Mouse (Mus musculus) hindbrain, embryonic 11.5 days (tissue): ENCODE measurements at regions not wholly inside any gene's neighbourhood (a gene's known extent, or its start where the extent isn't known, plus 50 kb on each side); places are given as distances from the start of the nearest gene placed in this dataset.
"Not testable (repeated sequence)": the region's sequence is repeated elsewhere in the genome, so short reads cannot be mapped to it uniquely, and the experiment has no call there.

ENCODE experiments used
- ATAC-seq: fragments of 200-750 bp; cut with Nextera tagmentation; 2 replicates; pipeline ENCODE4 v1.8.0; 2017; ENCODE audit warnings: mild to moderate bottlenecking, moderate TSS enrichment, moderate library complexity; ENCODE audit not compliant: low FRiP score
- DNase-seq: peaks from one replicate; pipeline ENCODE4 v3.0.0-alpha.2; 2015; ENCODE audit warnings: low spot score
- H3K27ac ChIP-seq: fragments of 300-500 bp; sonication (generic); 2 replicates; pipeline ENCODE4 v1.5.1; 2014; ENCODE audit warnings: mild to moderate bottlenecking, low read depth, low read length
- H3K27me3 ChIP-seq: fragments of 300-500 bp; sonication (generic); 2 replicates; pipeline ENCODE4 v1.6.1; 2014; ENCODE audit warnings: mild to moderate bottlenecking, low read length, moderate library complexity, mixed read lengths; ENCODE audit not compliant: control insufficient read depth, insufficient read depth
- H3K36me3 ChIP-seq: fragments of 300-500 bp; sonication (generic); 2 replicates; pipeline ENCODE4 v1.6.1; 2014; ENCODE audit warnings: mild to moderate bottlenecking, low read length, moderate library complexity, mixed read lengths; ENCODE audit not compliant: control insufficient read depth, insufficient read depth
- H3K4me1 ChIP-seq: fragments of 300-500 bp; sonication (generic); replicated peaks from 2 replicates; pipeline ENCODE4 v1.6.1; 2014; ENCODE audit warnings: low read length, mixed read lengths; ENCODE audit not compliant: control insufficient read depth, insufficient read depth
- H3K4me2 ChIP-seq: fragments of 300-500 bp; sonication (generic); replicated peaks from 2 replicates; pipeline ENCODE4 v1.6.1; 2014; ENCODE audit warnings: mild to moderate bottlenecking, low read depth, low read length
- H3K4me3 ChIP-seq: fragments of 300-500 bp; sonication (generic); 2 replicates; pipeline ENCODE4 v1.5.1; 2014; ENCODE audit warnings: low read depth, low read length
- H3K9ac ChIP-seq: fragments of 300-500 bp; sonication (generic); 2 replicates; pipeline ENCODE4 v1.6.1; 2014; ENCODE audit warnings: low read depth, low read length
- H3K9me3 ChIP-seq: fragments of 300-500 bp; sonication (generic); 2 replicates; pipeline ENCODE4 v1.6.1; 2016; ENCODE audit warnings: low read length; ENCODE audit not compliant: control insufficient read depth
- WGBS: fragments of 180-500 bp; shearing (Covaris S2); extraction: QIAGEN DNeasy Blood & Tissue Kit; methylation state at CpG from one replicate; pipeline ENCODE4 v1.1.7; 2014; 5-methylcytosine and 5-hydroxymethylcytosine counted together

DNA sequence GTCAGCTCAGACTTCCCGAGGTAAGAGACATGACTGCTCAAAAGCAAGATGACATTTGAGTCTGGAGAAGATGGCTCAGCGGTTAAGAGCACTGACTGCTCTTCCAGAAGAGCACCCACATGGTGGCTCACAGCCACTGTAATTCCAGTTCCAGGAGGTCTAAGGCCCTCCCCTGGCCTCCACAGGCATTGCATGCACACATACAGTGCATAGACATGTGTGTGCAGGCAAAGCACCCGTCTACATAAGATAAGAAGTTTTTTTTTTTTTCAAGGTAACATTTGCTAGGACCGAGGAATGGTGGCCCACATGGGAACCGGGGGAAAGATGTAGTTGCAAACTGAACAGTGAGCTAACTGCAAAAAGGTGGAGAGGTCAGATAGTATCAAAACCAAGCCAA lies 139.3 kb downstream of the Katnal1 start:
- WGBS: 80% methylated on average over 5 of the region's 5 CpGs
- no peaks in the 10 kb centered on the region for H3K9me3 ChIP-seq
- H3K9ac ChIP-seq: no peak overlapping the region
- H3K4me3 ChIP-seq: no peak overlapping the region
- ATAC-seq (no peak), DNase-seq (no peak)
- no peak overlapping the region for H3K4me2 ChIP-seq
- H3K36me3 ChIP-seq: no peaks in the 10 kb centered on the region
- H3K4me1 ChIP-seq: no peaks in the 10 kb centered on the region; the same call in 1 of the 2 replicates
- H3K27me3 ChIP-seq: no peaks in the 10 kb centered on the region
- H3K27ac ChIP-seq: no peak overlapping the region

DNA sequence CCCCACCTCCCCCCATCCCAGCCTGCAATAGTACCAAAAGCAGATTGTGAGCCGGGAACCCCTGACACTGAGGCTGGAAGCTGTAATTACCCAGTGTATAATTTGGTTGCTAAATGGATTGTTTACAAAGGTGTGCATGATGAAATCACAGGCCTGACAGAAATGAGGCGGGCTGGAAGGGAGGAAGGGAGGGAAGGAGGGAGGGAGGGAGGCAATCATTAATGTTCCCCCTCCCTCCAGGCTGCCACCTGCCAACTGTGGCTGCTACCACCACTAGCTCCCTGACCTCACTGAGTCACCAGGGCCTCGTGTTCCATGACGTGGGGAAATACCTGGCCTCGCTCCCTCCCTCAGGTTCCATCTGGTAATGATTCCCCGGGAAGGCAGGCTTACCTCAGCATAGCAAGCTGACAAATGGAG lies 140.0 kb downstream of the Katnal1 start:
- no peak for DNase-seq
- Histone ChIP-seq H3K4me2 (no peak overlapping the region), H3K9me3 (no peaks in the 10 kb centered on the region), H3K4me3 (no peak overlapping the region), H3K27me3 (no peaks in the 10 kb centered on the region), H3K4me1 (no peaks in the 10 kb centered on the region), H3K36me3 (no peaks in the 10 kb centered on the region), H3K27ac (no peak overlapping the region), H3K9ac (no peak overlapping the region)
- ATAC-seq: no peak
- 56% methylated on average over 6 of the region's 6 CpGs for WGBS

DNA sequence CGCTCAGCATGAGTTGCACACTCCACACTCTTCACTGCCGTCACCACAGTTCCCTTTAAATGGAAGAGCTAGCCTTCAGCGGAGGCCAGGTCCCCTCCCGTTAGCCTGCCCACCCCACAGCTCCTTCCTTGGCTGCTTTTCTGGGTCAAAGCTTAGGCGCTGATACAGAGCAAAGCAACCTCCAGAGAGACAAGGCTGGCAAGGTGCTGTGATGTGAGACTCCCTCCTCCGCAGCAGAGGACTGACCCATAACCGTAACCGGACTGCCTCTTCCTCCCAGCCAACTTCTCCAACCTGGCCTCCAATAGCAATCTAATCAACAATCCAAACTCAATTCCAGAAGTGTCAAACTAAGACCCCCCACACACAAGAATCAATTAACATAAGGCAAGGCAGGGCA lies 140.4 kb downstream of the Katnal1 start:
- Histone ChIP-seq H3K36me3 (no peaks in the 10 kb centered on the region), H3K9me3 (no peaks in the 10 kb centered on the region), H3K27ac (no peak overlapping the region), H3K9ac (no peak overlapping the region), H3K27me3 (no peaks in the 10 kb centered on the region), H3K4me2 (no peak overlapping the region), H3K4me3 (no peak overlapping the region), H3K4me1 (no peaks in the 10 kb centered on the region)
- no peak for ATAC-seq
- WGBS: 88% methylated on average over 8 of the region's 8 CpGs
- DNase-seq: no peak

GRCm38 (mm10) chr5:148787270-148787669 lies 141.8 kb downstream of the Katnal1 start:
- Histone ChIP-seq H3K27me3 (no peaks in the 10 kb centered on the region), H3K4me3 (no peak overlapping the region), H3K4me1 (no peaks in the 10 kb centered on the region), H3K27ac (no peak overlapping the region), H3K4me2 (no peak overlapping the region), H3K9ac (no peak overlapping the region), H3K36me3 (no peaks in the 10 kb centered on the region), H3K9me3 (no peaks in the 10 kb centered on the region)
- ATAC-seq: peak; percentile 49; the same call in 1 of the 2 replicates
- WGBS: 48% methylated on average over 8 of the region's 8 CpGs
- peak; percentile 41 for DNase-seq

DNA sequence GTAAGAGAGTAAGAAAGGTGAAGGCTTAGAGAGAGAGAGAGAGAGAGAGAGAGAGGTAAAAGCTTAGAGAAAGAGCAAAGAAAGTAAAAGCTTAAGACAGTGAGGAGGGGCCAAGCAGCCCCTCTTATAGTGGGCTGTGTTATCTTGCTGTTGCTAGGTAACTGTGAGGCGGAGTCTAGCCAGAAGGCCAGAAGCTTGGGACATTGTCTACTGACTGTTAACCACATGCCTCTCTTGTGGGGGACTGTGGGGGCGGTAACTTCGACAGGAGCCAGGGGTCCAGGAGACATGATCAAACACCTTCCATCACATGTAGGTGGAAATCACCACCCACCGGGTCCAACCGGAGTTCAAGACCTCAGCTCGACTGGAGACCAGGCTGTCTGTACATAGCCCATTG lies 148.0 kb downstream of the Katnal1 start:
- not testable (repeated sequence) for H3K9ac ChIP-seq, H3K9me3 ChIP-seq, H3K27me3 ChIP-seq, H3K4me2 ChIP-seq, H3K27ac ChIP-seq, H3K36me3 ChIP-seq, H3K4me1 ChIP-seq, DNase-seq, ATAC-seq, H3K4me3 ChIP-seq
- 54% methylated on average over 6 of the region's 6 CpGs for whole genome bisulfite sequencing

DNA sequence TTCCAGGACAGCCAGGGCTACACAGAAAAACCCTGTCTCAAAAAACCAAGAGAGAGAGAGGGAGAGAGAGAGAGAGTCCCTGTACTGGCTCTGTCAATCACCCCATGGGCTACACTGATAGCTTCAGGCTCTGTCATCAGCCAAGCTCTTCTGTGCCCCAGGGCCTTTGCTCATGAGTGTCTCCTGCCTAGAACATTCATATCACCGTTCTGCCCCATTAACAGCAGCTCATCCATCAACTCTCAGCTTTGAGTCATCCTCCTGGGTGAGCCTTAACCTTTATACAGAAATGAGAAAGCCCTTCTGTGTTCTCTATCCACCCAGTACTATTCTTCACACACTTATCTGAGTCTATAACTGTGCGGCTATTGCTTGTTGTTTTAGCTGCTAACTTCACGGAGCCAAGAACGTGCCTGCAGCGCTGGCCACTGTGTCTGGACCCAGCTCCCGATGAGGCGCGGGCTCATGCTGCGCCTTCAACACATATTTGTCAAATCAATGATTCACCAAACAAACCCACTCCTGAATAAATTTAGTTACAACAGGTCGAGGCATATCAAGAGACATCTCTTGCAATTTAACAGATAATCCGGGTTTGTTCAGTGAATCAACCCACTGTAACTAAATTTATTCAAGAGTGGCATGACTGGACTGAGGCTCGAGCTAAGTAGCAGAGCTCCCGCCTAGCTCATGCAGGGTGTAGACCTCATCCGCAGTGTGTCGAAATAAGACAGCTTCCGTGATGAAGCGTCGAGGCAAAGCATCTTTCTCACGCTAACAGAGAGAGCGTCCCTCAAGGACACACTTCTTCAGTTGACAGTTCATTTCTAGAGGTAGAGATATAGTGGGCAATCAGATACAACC lies 152.1 kb downstream of the Katnal1 start:
- DNase-seq: no peak
- Histone ChIP-seq H3K27ac (no peak overlapping the region), H3K27me3 (no peaks in the 10 kb centered on the region), H3K4me1 (no peaks in the 10 kb centered on the region), H3K4me2 (no peak overlapping the region), H3K9ac (no peak overlapping the region), H3K36me3 (no peaks in the 10 kb centered on the region), H3K9me3 (no peaks in the 10 kb centered on the region), H3K4me3 (no peak overlapping the region)
- WGBS: 88% methylated on average over 20 of the region's 20 CpGs
- ATAC-seq: no peak

GRCm38 (mm10) chr5:148775232-148775631 lies 153.9 kb downstream of the Katnal1 start:
- 93% methylated on average over 3 of the region's 3 CpGs for WGBS

GRCm38 (mm10) chr5:148774446-148774845 lies 154.7 kb downstream of the Katnal1 start:
- no peak overlapping the region for H3K4me2 ChIP-seq
- H3K36me3 ChIP-seq: no peaks in the 10 kb centered on the region
- no peak overlapping the region for H3K9ac ChIP-seq
- H3K9me3 ChIP-seq: no peaks in the 10 kb centered on the region
- no peaks in the 10 kb centered on the region for H3K27me3 ChIP-seq
- ATAC-seq: no peak
- no peak for DNase-seq
- no peak overlapping the region for H3K4me3 ChIP-seq
- H3K4me1 ChIP-seq: no peaks in the 10 kb centered on the region
- 70% methylated on average over 3 of the region's 3 CpGs for WGBS
- H3K27ac ChIP-seq: no peak overlapping the region

More at GRCm38 (mm10) chr5:148775232-148775631, 153.9 kb downstream of the Katnal1 start:
- ATAC-seq (no peak), DNase-seq (no peak)
- Histone ChIP-seq H3K4me1 (no peaks in the 10 kb centered on the region), H3K9ac (no peak overlapping the region), H3K4me2 (no peak overlapping the region), H3K36me3 (no peaks in the 10 kb centered on the region), H3K27ac (no peak overlapping the region), H3K27me3 (no peaks in the 10 kb centered on the region), H3K9me3 (no peaks in the 10 kb centered on the region), H3K4me3 (no peak overlapping the region)

DNA sequence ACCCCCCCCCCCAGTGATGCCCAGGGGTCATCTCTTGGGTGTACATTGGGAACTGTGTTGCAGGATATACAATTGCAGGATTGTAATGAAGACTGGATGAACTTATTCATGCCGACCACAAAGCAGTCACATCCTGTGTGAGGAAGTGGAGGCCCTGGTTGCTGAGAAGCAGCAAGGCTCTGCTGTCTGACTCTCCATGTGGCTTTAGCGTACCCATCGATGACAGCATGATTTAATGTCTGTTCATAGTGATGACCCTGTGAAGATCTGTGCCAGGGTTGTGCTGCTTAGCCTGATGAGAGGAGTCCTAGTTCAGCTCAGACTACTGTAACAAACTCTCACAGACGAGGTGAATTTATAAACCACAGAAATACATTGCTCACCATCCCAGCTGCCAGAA lies 159.7 kb downstream of the Katnal1 start:
- no peak overlapping the region for H3K4me2 ChIP-seq
- 81% methylated on average over 4 of the region's 4 CpGs for WGBS
- H3K4me1 ChIP-seq: no peaks in the 10 kb centered on the region
- H3K9me3 ChIP-seq: no peaks in the 10 kb centered on the region
- H3K4me3 ChIP-seq: no peak overlapping the region
- H3K27ac ChIP-seq: no peak overlapping the region
- no peaks in the 10 kb centered on the region for H3K27me3 ChIP-seq
- no peaks in the 10 kb centered on the region for H3K36me3 ChIP-seq
- ATAC-seq (no peak), DNase-seq (no peak)
- H3K9ac ChIP-seq: no peak overlapping the region
